Mouse (Mus musculus) lung, postnatal 0 days (tissue): ENCODE measurements at regions not wholly inside any gene's neighbourhood (a gene's known extent, or its start where the extent isn't known, plus 50 kb on each side); places are given as distances from the start of the nearest gene placed in this dataset.

Source experiments
- ATAC-seq: fragments of 200-750 bp; cut with Nextera tagmentation; 2 replicates; pipeline ENCODE4 v1.8.0; 2017; ENCODE audit warnings: moderate library complexity
- DNase-seq: peaks from one replicate; pipeline ENCODE4 v3.0.0-alpha.2; 2016; ENCODE audit warnings: low spot score
- H3K27ac ChIP-seq: fragments of 300-500 bp; sonication (generic); 2 replicates; pipeline ENCODE4 v1.5.1; 2014; ENCODE audit warnings: antibody characterized with exemption, mild to moderate bottlenecking, low read length, mixed read lengths
- H3K27me3 ChIP-seq: fragments of 300-500 bp; sonication (generic); replicated peaks from 2 replicates; pipeline ENCODE4 v1.6.1; 2014; ENCODE audit warnings: low read length, mixed read lengths; ENCODE audit not compliant: insufficient read depth
- H3K36me3 ChIP-seq: fragments of 300-500 bp; sonication (generic); 2 replicates; pipeline ENCODE4 v1.6.1; 2014; ENCODE audit warnings: low read length, mixed read lengths; ENCODE audit not compliant: insufficient read depth
- H3K4me1 ChIP-seq: fragments of 300-500 bp; sonication (generic); 2 replicates; pipeline ENCODE4 v1.6.1; 2014; ENCODE audit warnings: antibody characterized with exemption, low read depth, low read length, mixed read lengths; ENCODE audit not compliant: insufficient read depth
- H3K4me2 ChIP-seq: fragments of 300-500 bp; sonication (generic); replicated peaks from 2 replicates; pipeline ENCODE4 v1.6.1; 2014; ENCODE audit warnings: low read depth, mild to moderate bottlenecking, low read length, moderate library complexity, mixed read lengths
- H3K4me3 ChIP-seq: fragments of 300-500 bp; sonication (generic); 2 replicates; pipeline ENCODE4 v1.5.1; 2014; ENCODE audit warnings: low read depth, low read length
- H3K9ac ChIP-seq: fragments of 300-500 bp; sonication (generic); replicated peaks from 2 replicates; pipeline ENCODE4 v1.6.1; 2014; ENCODE audit warnings: low read depth, mild to moderate bottlenecking
- H3K9me3 ChIP-seq: fragments of 300-500 bp; sonication (generic); 2 replicates; pipeline ENCODE4 v1.6.1; 2016; ENCODE audit warnings: low read length, mixed read lengths
- CTCF ChIP-seq: IDR thresholded peaks from 2 replicates; pipeline ENCODE4 v1.5.1; 2016; ENCODE audit warnings: antibody characterized with exemption, mild to moderate bottlenecking
- EP300 ChIP-seq: IDR thresholded peaks from 2 replicates; pipeline ENCODE4 v1.6.1; 2016; ENCODE audit warnings: antibody characterized with exemption, mild to moderate bottlenecking, control low read depth
- WGBS: fragments of 180-500 bp; shearing (Covaris S2); extraction: QIAGEN DNeasy Blood & Tissue Kit; methylation state at CpG from one replicate; pipeline ENCODE4 v1.1.7; 2014; 5-methylcytosine and 5-hydroxymethylcytosine counted together

GRCm38 (mm10) chr15:96201701-96202460, 85.4 kb upstream of the Arid2 start:
- whole genome bisulfite sequencing, result 81% methylated on average over 10 of the region's 10 CpGs
- peak; percentile 43 for ATAC-seq

GRCm38 (mm10) chr15:96204187-96204586, 83.1 kb upstream of the Arid2 start:
- Histone ChIP-seq H3K4me2 (no peak overlapping the region), H3K36me3 (no peaks in the 10 kb centered on the region), H3K4me1 (no peaks in the 10 kb centered on the region), H3K9me3 (no peaks in the 10 kb centered on the region), H3K9ac (no peak overlapping the region), H3K4me3 (no peak overlapping the region), H3K27me3 (no peaks in the 10 kb centered on the region), H3K27ac (no peak overlapping the region)
- WGBS, result 94% methylated on average over 5 of the region's 5 CpGs
- TF ChIP-seq EP300, result no peak
- no peak for TF ChIP-seq CTCF
- DNase-seq, result no peak
- no peak for ATAC-seq

More at GRCm38 (mm10) chr15:96201701-96202460, 85.4 kb upstream of the Arid2 start:
- Histone ChIP-seq H3K36me3 (no peaks in the 10 kb centered on the region), H3K4me1 (no peaks in the 10 kb centered on the region), H3K4me3 (no peak overlapping the region), H3K27me3 (no peaks in the 10 kb centered on the region), H3K4me2 (no peak overlapping the region), H3K27ac (no peak overlapping the region), H3K9me3 (no peaks in the 10 kb centered on the region), H3K9ac (no peak overlapping the region)
- peak; percentile 22 for DNase-seq
- no peak for TF ChIP-seq EP300
- TF ChIP-seq CTCF, result no peak

GRCm38 (mm10) chr15:96204623-96205022, 82.7 kb upstream of the Arid2 start:
- Histone ChIP-seq H3K36me3 (no peaks in the 10 kb centered on the region), H3K27me3 (no peaks in the 10 kb centered on the region), H3K27ac (no peak overlapping the region), H3K4me3 (no peak overlapping the region), H3K9ac (no peak overlapping the region), H3K4me2 (no peak overlapping the region), H3K4me1 (no peaks in the 10 kb centered on the region), H3K9me3 (no peaks in the 10 kb centered on the region)
- TF ChIP-seq CTCF, result no peak
- no peak for TF ChIP-seq EP300
- DNase-seq (no peak), ATAC-seq (no peak)
- 71% methylated on average over 5 of the region's 5 CpGs for WGBS

GRCm38 (mm10) chr15:96210721-96211400, 76.5 kb upstream of the Arid2 start:
- no peak overlapping the region for H3K27ac ChIP-seq
- no peaks in the 10 kb centered on the region for H3K36me3 ChIP-seq
- no peak overlapping the region for H3K4me3 ChIP-seq
- no peaks in the 10 kb centered on the region for H3K9me3 ChIP-seq
- ATAC-seq (no peak), DNase-seq (no peak)
- no peaks in the 10 kb centered on the region for H3K4me1 ChIP-seq
- H3K9ac ChIP-seq, result no peak overlapping the region
- no peaks in the 10 kb centered on the region for H3K27me3 ChIP-seq
- WGBS, result 82% methylated on average over 11 of the region's 11 CpGs
- H3K4me2 ChIP-seq, result no peak overlapping the region
- TF ChIP-seq EP300 (no peak), CTCF (no peak)

GRCm38 (mm10) chr15:96213541-96214312, 73.6 kb upstream of the Arid2 start:
- Histone ChIP-seq H3K36me3 (no peaks in the 10 kb centered on the region), H3K4me1 (no peaks in the 10 kb centered on the region), H3K4me3 (no peak overlapping the region), H3K9me3 (no peaks in the 10 kb centered on the region), H3K27me3 (no peaks in the 10 kb centered on the region), H3K9ac (no peak overlapping the region), H3K27ac (no peak overlapping the region), H3K4me2 (no peak overlapping the region)
- TF ChIP-seq CTCF (no peak), EP300 (no peak)
- 88% methylated on average over 24 of the region's 24 CpGs for WGBS
- ATAC-seq (no peak), DNase-seq (no peak)

GRCm38 (mm10) chr15:96217896-96218295, 69.4 kb upstream of the Arid2 start:
- no peaks in the 10 kb centered on the region for H3K27me3 ChIP-seq
- H3K4me3 ChIP-seq, result no peak overlapping the region
- DNase-seq (no peak), ATAC-seq (no peak)
- no peak overlapping the region for H3K27ac ChIP-seq
- no peaks in the 10 kb centered on the region for H3K4me1 ChIP-seq
- no peak overlapping the region for H3K4me2 ChIP-seq
- TF ChIP-seq CTCF (no peak), EP300 (no peak)
- no peak overlapping the region for H3K9ac ChIP-seq
- H3K36me3 ChIP-seq, result no peaks in the 10 kb centered on the region
- WGBS, result 94% methylated on average over 15 of the region's 15 CpGs
- no peaks in the 10 kb centered on the region for H3K9me3 ChIP-seq
